Mouse (Mus musculus): Measurements from ENCODE around the gene Six4. TPM values are rescaled to one million over a fixed set of nuclear protein-coding genes. Genes with fewer than 3 reads are reported as not detected.

Gene Six4
- total RNA-seq, 2 experiments from 2014 or later: 3.4 to 4.3 TPM

Other genes with a start within 250 kb of the Six4 start
- not detected for gene Six6, start 173.6 kb downstream of the Six4 start, total RNA-seq (2021)
- gene 4930447C04Rik, start 172.7 kb downstream of the Six4 start, total RNA-seq (2021): under 1 TPM; 0.28 to 0.55 TPM
- 1 to 10 TPM in 1 of 2 experiments, under 1 TPM in 1; 0.81 to 1.0 TPM for gene Six1, start 59.6 kb downstream of the Six4 start, total RNA-seq (2021)
- 10 to 100 TPM; 18.6 to 18.7 TPM for gene Mnat1, start 10.3 kb upstream of the Six4 start, total RNA-seq (2021)
- gene Trmt5, start 173.3 kb upstream of the Six4 start, total RNA-seq (2021): 10 to 100 TPM; 40.0 to 46.7 TPM
- gene Slc38a6, start 173.3 kb upstream of the Six4 start, total RNA-seq (2021): 1 to 10 TPM; 5.2 to 5.5 TPM

All from heart, postnatal 25 days (tissue).